Mouse (Mus musculus): ENCODE results near the gene Sobp. TPM values are rescaled to one million over a fixed set of nuclear protein-coding genes. Genes with fewer than 3 reads are reported as not detected.

Gene Sobp
- polyA plus RNA-seq, 1 experiment from 2014 or later = 2.4 TPM

- 63% methylated on average over 6 of the region's 6 CpGs for WGBS (ENCODE audit: insufficient replicate concordance)
- ATAC-seq (replicated peaks; ENCODE audit: insufficient number of reproducible peaks, low FRiP score, low TSS enrichment) = no peak
- no peaks in the 10 kb centered on the region for H3K9me3 ChIP-seq (replicated peaks; ENCODE audit: control insufficient read depth, low read length)
- H3K4me3 ChIP-seq (ENCODE audit: low read depth, low read length) = no peak overlapping the region
- H3K27me3 ChIP-seq (ENCODE audit: control insufficient read depth, insufficient read depth, low read length) = no peaks in the 10 kb centered on the region
- H3K4me2 ChIP-seq = peak overlapping the region; percentile 11; the same call in 1 of the 2 replicates
- no peak overlapping the region for H3K9ac ChIP-seq (ENCODE audit: low read depth, low read length)
- peaks cover 7% of the 10 kb centered on the region for H3K4me1 ChIP-seq (ENCODE audit: control insufficient read depth, insufficient read depth, low read length)
- H3K36me3 ChIP-seq (ENCODE audit: control insufficient read depth, insufficient read depth, low read length) = no peaks in the 10 kb centered on the region
- H3K27ac ChIP-seq (ENCODE audit: low read depth, low read length) = no peak overlapping the region
Observed at GRCm38 (mm10) chr10:43070893-43071292, 103.4 kb downstream of the Sobp start.

- H3K36me3 ChIP-seq (ENCODE audit: control insufficient read depth, insufficient read depth, low read length) = no peaks in the 10 kb centered on the region
- H3K27ac ChIP-seq (ENCODE audit: low read depth, low read length) = no peak overlapping the region
- H3K4me1 ChIP-seq (ENCODE audit: control insufficient read depth, insufficient read depth, low read length) = peaks cover under 1% of the 10 kb centered on the region
- H3K9me3 ChIP-seq (replicated peaks; ENCODE audit: control insufficient read depth, low read length) = no peaks in the 10 kb centered on the region
- no peak overlapping the region for H3K9ac ChIP-seq (ENCODE audit: low read depth, low read length)
- ATAC-seq (replicated peaks; ENCODE audit: insufficient number of reproducible peaks, low FRiP score, low TSS enrichment) = no peak
- H3K27me3 ChIP-seq (ENCODE audit: control insufficient read depth, insufficient read depth, low read length) = no peaks in the 10 kb centered on the region
- H3K4me3 ChIP-seq (ENCODE audit: low read depth, low read length) = no peak overlapping the region
- no peak overlapping the region for H3K4me2 ChIP-seq
- WGBS (ENCODE audit: insufficient replicate concordance) = 74% methylated on average over 7 of the region's 7 CpGs
Observed at GRCm38 (mm10) chr10:43065331-43065730, 109.0 kb downstream of the Sobp start.

- H3K27me3 ChIP-seq (ENCODE audit: control insufficient read depth, insufficient read depth, low read length) = no peaks in the 10 kb centered on the region
- H3K4me3 ChIP-seq (ENCODE audit: low read depth, low read length) = no peak overlapping the region
- H3K27ac ChIP-seq (ENCODE audit: low read depth, low read length) = no peak overlapping the region
- 0 out of 2 replicates have a peak, but pooled peaks cover 2% of the 10 kb centered on the region for H3K4me1 ChIP-seq (ENCODE audit: control insufficient read depth, insufficient read depth, low read length)
- no peaks in the 10 kb centered on the region for H3K36me3 ChIP-seq (ENCODE audit: control insufficient read depth, insufficient read depth, low read length)
- H3K4me2 ChIP-seq = no peak overlapping the region
- 85% methylated on average over 11 of the region's 11 CpGs for WGBS (ENCODE audit: insufficient replicate concordance)
- H3K9me3 ChIP-seq (replicated peaks; ENCODE audit: control insufficient read depth, low read length) = no peaks in the 10 kb centered on the region
- H3K9ac ChIP-seq (ENCODE audit: low read depth, low read length) = no peak overlapping the region
- no peak for ATAC-seq (replicated peaks; ENCODE audit: insufficient number of reproducible peaks, low FRiP score, low TSS enrichment)
Observed at GRCm38 (mm10) chr10:43061519-43062105, 112.7 kb downstream of the Sobp start.

GRCm38 (mm10) chr10:43055405-43055804, 118.9 kb downstream of the Sobp start:
- no peak overlapping the region for H3K4me3 ChIP-seq (ENCODE audit: low read depth, low read length)
- no peak overlapping the region for H3K4me2 ChIP-seq
- no peaks in the 10 kb centered on the region for H3K36me3 ChIP-seq (ENCODE audit: control insufficient read depth, insufficient read depth, low read length)
- no peak for ATAC-seq (replicated peaks; ENCODE audit: insufficient number of reproducible peaks, low FRiP score, low TSS enrichment)
- H3K4me1 ChIP-seq (ENCODE audit: control insufficient read depth, insufficient read depth, low read length) = 0 out of 2 replicates have a peak, but pooled peaks cover 2% of the 10 kb centered on the region
- no peak overlapping the region for H3K9ac ChIP-seq (ENCODE audit: low read depth, low read length)
- no peak overlapping the region for H3K27ac ChIP-seq (ENCODE audit: low read depth, low read length)
- WGBS (ENCODE audit: insufficient replicate concordance) = 86% methylated on average over 2 of the region's 2 CpGs
- H3K27me3 ChIP-seq (ENCODE audit: control insufficient read depth, insufficient read depth, low read length) = no peaks in the 10 kb centered on the region
- no peaks in the 10 kb centered on the region for H3K9me3 ChIP-seq (replicated peaks; ENCODE audit: control insufficient read depth, low read length)

- no peak for ATAC-seq (replicated peaks; ENCODE audit: insufficient number of reproducible peaks, low FRiP score, low TSS enrichment)
- H3K4me3 ChIP-seq (ENCODE audit: low read depth, low read length) = no peak overlapping the region
- no peak overlapping the region for H3K9ac ChIP-seq (ENCODE audit: low read depth, low read length)
- H3K4me2 ChIP-seq = no peak overlapping the region
- WGBS (ENCODE audit: insufficient replicate concordance) = 71% methylated on average over 8 of the region's 8 CpGs
- 0 out of 2 replicates have a peak, but pooled peaks cover 2% of the 10 kb centered on the region for H3K4me1 ChIP-seq (ENCODE audit: control insufficient read depth, insufficient read depth, low read length)
- no peak overlapping the region for H3K27ac ChIP-seq (ENCODE audit: low read depth, low read length)
- no peaks in the 10 kb centered on the region for H3K27me3 ChIP-seq (ENCODE audit: control insufficient read depth, insufficient read depth, low read length)
- no peaks in the 10 kb centered on the region for H3K36me3 ChIP-seq (ENCODE audit: control insufficient read depth, insufficient read depth, low read length)
- no peaks in the 10 kb centered on the region for H3K9me3 ChIP-seq (replicated peaks; ENCODE audit: control insufficient read depth, low read length)
Observed at GRCm38 (mm10) chr10:43054776-43055175, 119.6 kb downstream of the Sobp start.

- Histone ChIP-seq H3K4me1 (ENCODE audit: control insufficient read depth, insufficient read depth, low read length) (peaks cover 7% of the 10 kb centered on the region), H3K27ac (ENCODE audit: low read depth, low read length) (no peak overlapping the region), H3K36me3 (ENCODE audit: control insufficient read depth, insufficient read depth, low read length) (no peaks in the 10 kb centered on the region), H3K4me2 (no peak overlapping the region), H3K9me3 (replicated peaks; ENCODE audit: control insufficient read depth, low read length) (no peaks in the 10 kb centered on the region), H3K4me3 (ENCODE audit: low read depth, low read length) (no peak overlapping the region), H3K9ac (ENCODE audit: low read depth, low read length) (no peak overlapping the region), H3K27me3 (ENCODE audit: control insufficient read depth, insufficient read depth, low read length) (no peaks in the 10 kb centered on the region)
- WGBS (ENCODE audit: insufficient replicate concordance) = 65% methylated on average over 10 of the region's 10 CpGs
- ATAC-seq (replicated peaks; ENCODE audit: insufficient number of reproducible peaks, low FRiP score, low TSS enrichment) = no peak
Observed at GRCm38 (mm10) chr10:43053861-43054560, 120.3 kb downstream of the Sobp start.

- Histone ChIP-seq H3K4me1 (ENCODE audit: control insufficient read depth, insufficient read depth, low read length) (peaks cover 18% of the 10 kb centered on the region), H3K4me3 (ENCODE audit: low read depth, low read length) (no peak overlapping the region), H3K36me3 (ENCODE audit: control insufficient read depth, insufficient read depth, low read length) (no peaks in the 10 kb centered on the region), H3K27ac (ENCODE audit: low read depth, low read length) (no peak overlapping the region), H3K27me3 (ENCODE audit: control insufficient read depth, insufficient read depth, low read length) (no peaks in the 10 kb centered on the region), H3K9me3 (replicated peaks; ENCODE audit: control insufficient read depth, low read length) (no peaks in the 10 kb centered on the region), H3K4me2 (no peak overlapping the region), H3K9ac (ENCODE audit: low read depth, low read length) (no peak overlapping the region)
- ATAC-seq (replicated peaks; ENCODE audit: insufficient number of reproducible peaks, low FRiP score, low TSS enrichment) = no peak
- 46% methylated on average over 5 of the region's 5 CpGs for WGBS (ENCODE audit: insufficient replicate concordance)
Observed at GRCm38 (mm10) chr10:43052462-43052861, 121.9 kb downstream of the Sobp start.

GRCm38 (mm10) chr10:43047804-43048348, 126.5 kb downstream of the Sobp start:
- H3K9me3 ChIP-seq (replicated peaks; ENCODE audit: control insufficient read depth, low read length) = no peaks in the 10 kb centered on the region
- H3K9ac ChIP-seq (ENCODE audit: low read depth, low read length) = no peak overlapping the region
- H3K27ac ChIP-seq (ENCODE audit: low read depth, low read length) = no peak overlapping the region
- H3K4me3 ChIP-seq (ENCODE audit: low read depth, low read length) = no peak overlapping the region
- H3K36me3 ChIP-seq (ENCODE audit: control insufficient read depth, insufficient read depth, low read length) = no peaks in the 10 kb centered on the region
- ATAC-seq (replicated peaks; ENCODE audit: insufficient number of reproducible peaks, low FRiP score, low TSS enrichment) = no peak
- no peaks in the 10 kb centered on the region for H3K27me3 ChIP-seq (ENCODE audit: control insufficient read depth, insufficient read depth, low read length)
- peaks cover 38% of the 10 kb centered on the region for H3K4me1 ChIP-seq (ENCODE audit: control insufficient read depth, insufficient read depth, low read length)
- WGBS (ENCODE audit: insufficient replicate concordance) = 69% methylated on average over 6 of the region's 6 CpGs
- no peak overlapping the region for H3K4me2 ChIP-seq

Data from heart, embryonic 11.5 days (tissue).